Mouse (Mus musculus) stomach, postnatal 0 days (tissue): ENCODE measurements at regions not wholly inside any gene's neighbourhood (a gene's known extent, or its start where the extent isn't known, plus 50 kb on each side); places are given as distances from the start of the nearest gene placed in this dataset.
"Not testable (repeated sequence)": the region's sequence is repeated elsewhere in the genome, so short reads cannot be mapped to it uniquely, and the experiment has no call there.

Experiments used
- CTCF ChIP-seq: IDR thresholded peaks from 2 replicates; pipeline ENCODE4 v1.5.1; 2016; ENCODE audit warnings: antibody characterized with exemption, low read depth, mild to moderate bottlenecking, moderate library complexity
- EP300 ChIP-seq: optimal IDR thresholded peaks from 2 replicates; pipeline ENCODE3; 2016; ENCODE audit warnings: antibody characterized with exemption

DNA sequence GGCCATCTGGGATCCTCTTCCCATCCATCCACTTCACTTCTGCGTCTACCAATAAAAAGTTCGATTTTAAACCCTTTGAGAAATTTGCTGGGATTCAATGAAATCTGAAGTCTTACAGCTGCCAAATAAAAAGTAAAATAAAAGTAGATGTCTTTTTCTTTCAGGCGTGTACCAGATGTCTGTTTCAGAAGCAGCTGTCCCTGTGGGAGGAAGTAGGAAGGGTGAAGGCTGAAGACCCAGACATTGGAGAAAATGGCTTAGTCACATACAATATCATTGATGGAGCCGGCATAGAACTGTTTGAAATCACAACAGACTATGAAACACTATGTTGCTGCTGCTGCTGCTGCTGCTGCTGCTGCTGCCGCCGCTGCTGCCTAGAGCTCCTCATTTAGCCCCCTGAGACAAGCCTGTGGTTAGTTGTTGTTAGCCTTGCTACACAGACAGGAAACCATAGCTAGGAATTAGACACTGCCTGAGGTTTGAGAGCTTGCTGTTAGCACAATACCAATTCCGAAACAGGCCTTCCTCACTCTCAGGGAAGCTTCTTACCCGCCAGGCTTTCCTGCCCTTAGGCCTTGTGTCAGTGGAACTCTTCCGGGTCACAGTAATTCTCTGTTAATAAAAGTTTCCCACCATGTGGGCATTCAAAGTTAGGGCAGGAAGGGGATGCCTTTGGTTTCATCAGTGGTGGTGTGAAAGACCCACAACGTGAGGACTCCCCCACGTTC, 211.5 kb downstream of the Gm15319 start:
- TF ChIP-seq CTCF, EP300: not testable (repeated sequence)
